Mouse (Mus musculus): ENCODE data around the gene Olfr218. TPM values are rescaled to one million over a fixed set of nuclear protein-coding genes. Genes with fewer than 3 reads are reported as not detected.

Olfr218 gene
- polyA plus RNA-seq, 1 experiment from 2014 or later, result not detected

DNA sequence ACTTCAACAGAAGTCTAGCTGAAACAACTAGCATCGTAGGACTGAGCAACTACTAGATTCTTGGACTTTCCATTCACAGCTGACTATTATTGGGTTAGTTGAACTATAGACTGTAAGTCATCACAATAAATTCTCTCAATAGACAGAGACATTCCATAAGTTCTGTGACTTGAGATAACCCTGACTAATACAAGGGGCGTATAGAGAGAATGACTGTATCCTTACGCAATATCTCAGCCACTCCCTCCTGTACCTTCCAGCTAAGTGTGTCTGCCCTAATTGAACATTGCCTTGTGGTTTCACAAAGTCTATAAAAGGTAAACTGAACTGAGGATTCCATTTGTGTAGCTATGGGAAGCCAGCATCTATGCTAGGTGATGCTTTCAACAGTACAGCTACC is 52.3 kb downstream of the Olfr218 start:
- Histone ChIP-seq H3K27me3 (ENCODE audit: control insufficient read depth, insufficient read depth, low read length) (no peaks in the 10 kb centered on the region), H3K36me3 (replicated peaks; ENCODE audit: control insufficient read depth, insufficient read depth) (no peaks in the 10 kb centered on the region), H3K9me3 (ENCODE audit: control insufficient read depth, low read length) (no peaks in the 10 kb centered on the region), H3K27ac (no peak overlapping the region), H3K4me1 (replicated peaks; ENCODE audit: control insufficient read depth, insufficient read depth, low read length) (no peaks in the 10 kb centered on the region), H3K4me3 (replicated peaks; ENCODE audit: low read length) (no peak overlapping the region), H3K4me2 (replicated peaks) (no peak overlapping the region), H3K9ac (no peak overlapping the region)
- ATAC-seq (ENCODE audit: low FRiP score) (no peak), DNase-seq (ENCODE audit: low spot score) (no peak)
- 94% methylated on average over 3 of the region's 3 CpGs for WGBS

Other genes starting within 250 kb of the Olfr218 start
- not detected in 2 replicates for gene Olfr16, start 247.4 kb upstream of the Olfr218 start, polyA plus RNA-seq (2014; fragmentation: Nextera tagmentation; extraction: Ambion mirVana)
- gene Olfr1408, start 60.4 kb upstream of the Olfr218 start, polyA plus RNA-seq (2014; fragmentation: Nextera tagmentation; extraction: Ambion mirVana), result not detected in 2 replicates
- not detected in 2 replicates for gene Olfr1406, start 7.2 kb upstream of the Olfr218 start, polyA plus RNA-seq (2014; fragmentation: Nextera tagmentation; extraction: Ambion mirVana)
- gene Olfr1404, start 14.6 kb downstream of the Olfr218 start, polyA plus RNA-seq (2014; fragmentation: Nextera tagmentation; extraction: Ambion mirVana), result not detected in 2 replicates
- gene Fcer1a, start 29.4 kb downstream of the Olfr218 start, polyA plus RNA-seq (2014; fragmentation: Nextera tagmentation; extraction: Ambion mirVana), result not detected in 2 replicates
- gene Olfr418, start 68.2 kb downstream of the Olfr218 start, polyA plus RNA-seq (2014; fragmentation: Nextera tagmentation; extraction: Ambion mirVana), result not detected in 2 replicates
- not detected in 2 replicates for gene Mptx2, start 80.0 kb downstream of the Olfr218 start, polyA plus RNA-seq (2014; fragmentation: Nextera tagmentation; extraction: Ambion mirVana)
- gene Ackr1, start 135.9 kb downstream of the Olfr218 start, polyA plus RNA-seq (2014; fragmentation: Nextera tagmentation; extraction: Ambion mirVana), result 23.4 and 24.0 TPM in 2 replicates
- gene Aim2, start 153.1 kb downstream of the Olfr218 start, polyA plus RNA-seq (2014; fragmentation: Nextera tagmentation; extraction: Ambion mirVana), result 1.3 and 1.4 TPM in 2 replicates
- gene Cadm3, start 169.9 kb downstream of the Olfr218 start, polyA plus RNA-seq (2014; fragmentation: Nextera tagmentation; extraction: Ambion mirVana), result 138 and 157 TPM in 2 replicates

Measured in hindbrain, embryonic 14.5 days (tissue).